ENCODE assay signal across 9 mouse cellular contexts in genomic region chr7:46667256-46667655, GRCm38 (mm10). TPM values are rescaled to one million over a fixed set of nuclear protein-coding genes. Genes with fewer than 3 reads are reported as not detected.
DNase-seq lines count a peak whose midpoint lies in the region; ATAC-seq lines count a peak whose summit lies in the region.
"Had no signal": no experiment of that assay in that cellular context is flagged by ENCODE, and none has a peak within 500 bp of the region (broad histone marks: within the 10 kb centered on the region; RNA-seq: fewer than 3 reads in every experiment).

No protein-coding gene starts in this region.

- peaks cover 37% of the 10 kb centered on the region for H3K27me3 ChIP-seq in forebrain, embryonic 12.5 days
- H3K27me3 ChIP-seq in stomach, embryonic 16.5 days (ENCODE audit: control insufficient read depth, insufficient read depth, low read length): peaks cover 5% of the 10 kb centered on the region; the same call in 1 of the 2 replicates

- ATAC-seq in forebrain, embryonic 12.5 days (ENCODE audit: low FRiP score): no peak
- ATAC-seq in stomach, embryonic 16.5 days (ENCODE audit: insufficient read depth, low FRiP score): peak; percentile 17; the same call in 1 of the 2 replicates

- no peaks in the 10 kb centered on the region for H3K9me3 ChIP-seq in forebrain, embryonic 12.5 days
- H3K9me3 ChIP-seq in stomach, embryonic 16.5 days (replicated peaks; ENCODE audit: control insufficient read depth, low read length): no peaks in the 10 kb centered on the region

- peak overlapping the region; percentile 43 for H3K4me2 ChIP-seq in forebrain, embryonic 12.5 days
- peak overlapping the region; percentile 34 for H3K4me2 ChIP-seq in stomach, embryonic 16.5 days (ENCODE audit: low read depth, low read length)

- H3K36me3 ChIP-seq in forebrain, embryonic 12.5 days (replicated peaks): no peaks in the 10 kb centered on the region
- no peaks in the 10 kb centered on the region for H3K36me3 ChIP-seq in stomach, embryonic 16.5 days (ENCODE audit: control insufficient read depth, insufficient read depth, low read length)

- intact Hi-C loops in left cerebral cortex, postnatal 14 days (cut with DNase I): no loop called here

- H3K27ac ChIP-seq in forebrain, embryonic 12.5 days: no peak overlapping the region
- H3K27ac ChIP-seq in stomach, embryonic 16.5 days (ENCODE audit: low read length): no peak overlapping the region

- H3K4me3 ChIP-seq in forebrain, embryonic 12.5 days (replicated peaks): peak overlapping the region; percentile 20
- no peak overlapping the region for H3K4me3 ChIP-seq in stomach, embryonic 16.5 days (replicated peaks; ENCODE audit: low read length)
- H3K4me3 ChIP-seq: erythroblast, embryonic 14.5 days had no signal

- DNase-seq in adrenal gland, postnatal 10 days: peak; percentile 17
- DNase-seq in adrenal gland, adult 8-10 months: no peak
- peak; percentile 7 for DNase-seq in CD4-positive helper T cell, adult 2 months (ENCODE audit: low read depth, low spot score)
- peak; percentile 17 for DNase-seq in liver
- no peak for DNase-seq in cerebellum, adult 11 months
- no peak for DNase-seq in left cerebral cortex, postnatal 14 days (ENCODE audit: low spot score in 2 of 2)

- H3K4me1 ChIP-seq in forebrain, embryonic 12.5 days: peaks cover 7% of the 10 kb centered on the region
- H3K4me1 ChIP-seq in stomach, embryonic 16.5 days (ENCODE audit: control insufficient read depth, insufficient read depth, low read length): no peaks in the 10 kb centered on the region

- WGBS in forebrain, embryonic 12.5 days: 3% methylated on average over 21 of the region's 21 CpGs
- WGBS in stomach, embryonic 16.5 days: 1% methylated on average over 21 of the region's 21 CpGs

- H3K9ac ChIP-seq in forebrain, embryonic 12.5 days: no peak overlapping the region
- no peak overlapping the region for H3K9ac ChIP-seq in stomach, embryonic 16.5 days (ENCODE audit: low read length)

RNA-seq across cellular contexts. Expression of gene Tph1, which starts 5.1 kb away (rescaled TPM):
- total RNA-seq in adrenal gland, postnatal 10 days (2021): not detected
- total RNA-seq in adrenal gland, adult 8-10 months (2022): not detected
- 0.63 and 0.76 TPM in 2 replicates for polyA plus RNA-seq in forebrain, embryonic 12.5 days (2016; fragmentation: Nextera tagmentation; extraction: Ambion mirVana)
- polyA plus RNA-seq in stomach, embryonic 16.5 days (2015; fragmentation: Nextera tagmentation; extraction: Ambion mirVana): 1.0 TPM in 2 replicates
- total RNA-seq in left cerebral cortex, postnatal 14 days (2021): under 1 TPM; 0.27 to 0.31 TPM
- polyA plus RNA-seq: erythroblast, embryonic 14.5 days had no signal

RNA-seq across cellular contexts. Expression of gene Sergef, which starts 27.6 kb away (rescaled TPM):
- 10 to 100 TPM in 1 of 2 experiments, 1 to 10 TPM in 1; 9.7 to 14.4 TPM for total RNA-seq in adrenal gland, postnatal 10 days (2021)
- total RNA-seq in adrenal gland, adult 8-10 months (2022): 10 to 100 TPM; 29.2 to 47.3 (median 37.2) TPM
- 19.0 and 19.6 TPM in 2 replicates for polyA plus RNA-seq in forebrain, embryonic 12.5 days (2016; fragmentation: Nextera tagmentation; extraction: Ambion mirVana)
- polyA plus RNA-seq in stomach, embryonic 16.5 days (2015; fragmentation: Nextera tagmentation; extraction: Ambion mirVana): 13.5 and 14.9 TPM in 2 replicates
- 10 to 100 TPM; 57.2 to 66.4 TPM for total RNA-seq in left cerebral cortex, postnatal 14 days (2021)

RNA-seq across cellular contexts. Expression of gene Saal1, which starts 43.2 kb away (rescaled TPM):
- 10 to 100 TPM; 10.1 to 10.2 TPM for total RNA-seq in adrenal gland, postnatal 10 days (2021)
- total RNA-seq in adrenal gland, adult 8-10 months (2022): 10 to 100 TPM in 2 of 4 experiments, 1 to 10 TPM in 2; 6.4 to 12.4 (median 10.2) TPM
- 37.0 and 37.2 TPM in 2 replicates for polyA plus RNA-seq in forebrain, embryonic 12.5 days (2016; fragmentation: Nextera tagmentation; extraction: Ambion mirVana)
- 23.2 and 25.6 TPM in 2 replicates for polyA plus RNA-seq in stomach, embryonic 16.5 days (2015; fragmentation: Nextera tagmentation; extraction: Ambion mirVana)
- total RNA-seq in left cerebral cortex, postnatal 14 days (2021): 1 to 10 TPM; 7.2 to 8.5 TPM

RNA-seq across cellular contexts. Expression of gene Saa3, which starts 48.2 kb away (rescaled TPM):
- 1 to 10 TPM in 1 of 2 experiments, not detected in 1; 1.2 TPM for total RNA-seq in adrenal gland, postnatal 10 days (2021)
- total RNA-seq in adrenal gland, adult 8-10 months (2022): 1 to 10 TPM; 1.1 to 7.4 (median 4.6) TPM
- polyA plus RNA-seq in forebrain, embryonic 12.5 days (2016; fragmentation: Nextera tagmentation; extraction: Ambion mirVana): not detected in 2 replicates
- 0.32 and 0.54 TPM in 2 replicates for polyA plus RNA-seq in stomach, embryonic 16.5 days (2015; fragmentation: Nextera tagmentation; extraction: Ambion mirVana)
- not detected for total RNA-seq in left cerebral cortex, postnatal 14 days (2021)
- polyA plus RNA-seq: erythroblast, embryonic 14.5 days had no signal

Comparison
In these comparisons a context has a peak if more than half of its experiments do, and no peak if none do; other contexts are left out.
1. DNase-seq: peak in adrenal gland, postnatal 10 days (single experiment), CD4-positive helper T cell, adult 2 months (single experiment) and liver (single experiment); none in adrenal gland, adult 8-10 months (single experiment), cerebellum, adult 11 months (single experiment) and left cerebral cortex, postnatal 14 days (0 of 2).